Mouse (Mus musculus) heart, postnatal 25 days (tissue): ENCODE measurements at regions not wholly inside any gene's neighbourhood (a gene's known extent, or its start where the extent isn't known, plus 50 kb on each side); places are given as distances from the start of the nearest gene placed in this dataset. TPM values are rescaled to one million over a fixed set of nuclear protein-coding genes. Genes with fewer than 3 reads are reported as not detected.

Experiments
- DNase-seq: peaks from one replicate; pipeline ENCODE4 v3.0.0; 2022; ENCODE audit warnings: low spot score
- intact Hi-C: fragments of 180-260 bp; cut with DNase I; formaldehyde crosslinking; loops from one replicate; pipeline ENCODE4 v1.15.1; 2025
- microRNA-seq: library from miRNA; unstranded; fragments of <30 nt; microRNA quantifications from one replicate; pipeline ENCODE4 v1.2.0, GENCODE M21; 2022

GRCm38 (mm10) chr13:60538110-60538509, 63.6 kb upstream of the Dapk1 start:
- no peak for DNase-seq
- intact Hi-C loops: no loop called here

DNA sequence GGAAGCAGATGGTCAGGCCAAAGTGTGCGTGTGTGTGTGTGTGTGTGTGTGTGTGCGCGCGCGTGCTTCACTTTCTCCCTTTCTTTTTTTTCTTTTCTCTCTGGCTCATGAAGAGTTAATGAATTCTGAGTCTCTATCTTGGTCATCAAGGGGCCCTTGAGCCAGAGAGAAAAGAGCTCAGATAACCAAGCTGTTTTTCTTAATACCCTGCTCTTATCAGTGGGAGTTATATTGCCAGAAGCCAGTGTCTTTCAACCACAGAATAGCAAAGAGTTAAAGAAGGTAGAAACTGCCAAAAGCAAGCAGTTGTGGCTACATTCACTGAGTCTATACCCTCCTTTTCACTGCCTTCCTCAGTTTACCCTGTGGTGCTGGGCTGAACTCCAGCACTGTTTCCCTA, 60.6 kb upstream of the Dapk1 start:
- intact Hi-C loops: no loop called here

GRCm38 (mm10) chr13:60544363-60544762, 57.4 kb upstream of the Dapk1 start:
- no peak for DNase-seq
- intact Hi-C loops: no loop called here

More for the DNA sequence above, 60.6 kb upstream of the Dapk1 start:
- DNase-seq: no peak

DNA sequence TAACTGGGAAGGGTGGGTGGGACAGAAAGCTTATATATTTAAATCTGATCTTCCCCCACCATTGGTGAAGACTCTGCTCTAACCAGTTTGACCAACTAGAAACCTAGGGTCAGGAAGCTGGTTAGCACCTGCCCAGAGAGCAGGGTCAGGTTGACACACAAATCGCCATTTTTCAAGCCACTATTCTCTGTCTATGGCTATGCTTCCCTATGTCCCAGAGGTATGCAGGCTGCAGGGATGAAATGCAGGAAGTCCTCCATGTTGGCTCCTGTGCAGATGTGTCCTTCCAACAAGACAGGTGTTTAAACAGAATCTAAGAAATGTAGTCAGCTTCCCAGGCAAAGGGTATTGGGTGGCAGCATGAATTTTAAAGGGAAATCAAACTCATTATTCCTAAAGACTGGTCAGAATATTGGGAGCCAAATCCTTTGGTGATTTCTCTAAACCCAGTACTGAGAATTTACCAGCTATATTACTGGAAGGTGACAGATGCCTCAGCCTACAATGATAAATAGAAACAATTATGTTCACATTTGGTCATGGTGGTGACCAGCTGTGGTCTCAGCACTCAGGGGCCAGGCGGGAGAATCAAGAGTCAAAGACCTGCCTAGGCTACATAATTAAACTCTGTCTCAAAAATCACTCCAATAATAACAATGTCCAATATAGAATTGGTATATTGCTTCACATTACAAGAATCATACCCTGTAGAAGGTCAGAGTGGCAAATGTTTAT, 55.6 kb upstream of the Dapk1 start:
- DNase-seq: no peak
- intact Hi-C loops: no loop called here

Small RNAs in the stretch of these regions (microRNA-seq; reads per million reads assigned to microRNA genes)
- gene Gm24999 (not detected), gene Gm25000 (not detected)
